Mouse (Mus musculus) heart, adult 2 months (tissue): ENCODE results near the gene Dlg5. TPM values are rescaled to one million over a fixed set of nuclear protein-coding genes. Genes with fewer than 3 reads are reported as not detected.
A peak's percentile ranks its signal among the peaks of the same experiment; 100 is the strongest.

Experiments used
- DNase-seq, 2 experiments: peaks; one replicate each; pipeline ENCODE4 v3.0.0; 2021
- H3K27ac ChIP-seq: fragments of 200-600 bp; 2 replicates; pipeline ENCODE4 v1.8.1; 2022
- H3K27me3 ChIP-seq: fragments of 200-500 bp; 2 replicates; pipeline ENCODE4 v1.6.1; 2012; ENCODE audit warnings: mild to moderate bottlenecking, low read length, inconsistent platforms, mixed read lengths; ENCODE audit not compliant: control insufficient read depth, insufficient read depth
- H3K36me3 ChIP-seq: fragments of 200-500 bp; 2 replicates; pipeline ENCODE4 v1.6.1; 2012; ENCODE audit warnings: low read length, inconsistent platforms; ENCODE audit not compliant: control insufficient read depth, insufficient read depth
- H3K4me1 ChIP-seq: fragments of 200-500 bp; 2 replicates; pipeline ENCODE4 v1.6.1; 2011; ENCODE audit warnings: low read length; ENCODE audit not compliant: control insufficient read depth, insufficient read depth
- H3K4me3 ChIP-seq: fragments of 200-600 bp; 2 replicates; pipeline ENCODE4 v1.8.1; 2022
- H3K79me2 ChIP-seq: fragments of 200-500 bp; replicated peaks from 2 replicates; pipeline ENCODE4 v1.6.1; 2012; ENCODE audit warnings: mild to moderate bottlenecking, inconsistent platforms, low read length, moderate library complexity, mixed read lengths; ENCODE audit not compliant: control insufficient read depth, insufficient read depth
- H3K9ac ChIP-seq: fragments of 200-500 bp; 2 replicates; pipeline ENCODE4 v1.6.1; 2012; ENCODE audit warnings: low read depth, mild to moderate bottlenecking, control low read depth, inconsistent platforms, low read length, mixed read lengths
- CTCF ChIP-seq: fragments of 200-600 bp; IDR thresholded peaks from 2 replicates; pipeline ENCODE4 v1.8.1; 2022; ENCODE audit warnings: antibody characterized with exemption, mild to moderate bottlenecking, moderate library complexity
- EP300 ChIP-seq: fragments of 200-500 bp; IDR thresholded peaks from 2 replicates; pipeline ENCODE4 v1.6.1; 2011; ENCODE audit warnings: low read depth, low read length, control low read depth; ENCODE audit not compliant: insufficient read depth
- POLR2A ChIP-seq: fragments of 200-500 bp; IDR thresholded peaks from 2 replicates; pipeline ENCODE4 v1.6.1; 2011; ENCODE audit warnings: mild to moderate bottlenecking, low read depth, low read length, control low read depth; ENCODE audit not compliant: insufficient read depth
- WGBS: fragments of 180-500 bp; shearing (Covaris S2); methylation state at CpG from one replicate; pipeline ENCODE4 v1.1.7; 2018; 5-methylcytosine and 5-hydroxymethylcytosine counted together
- intact Hi-C: fragments of 180-260 bp; cut with DNase I; formaldehyde crosslinking; loops from one replicate; pipeline ENCODE4 v1.15.1; 2025
- polyA plus RNA-seq: library from polyadenylated mRNA; depleted of rRNA; stranded (reverse); fragments of >200 nt; gene quantifications from 2 replicates; pipeline ENCODE4 v1.2.3, GENCODE M21; 2012
- total RNA-seq, 2 experiments: library from RNA; stranded (reverse); gene quantifications; 2 replicates each; pipeline ENCODE4 v1.2.3; 2021

The Dlg5 gene
- total and polyA plus RNA-seq, 3 experiments = 7.7 to 11.4 (median 7.7) TPM

DNA sequence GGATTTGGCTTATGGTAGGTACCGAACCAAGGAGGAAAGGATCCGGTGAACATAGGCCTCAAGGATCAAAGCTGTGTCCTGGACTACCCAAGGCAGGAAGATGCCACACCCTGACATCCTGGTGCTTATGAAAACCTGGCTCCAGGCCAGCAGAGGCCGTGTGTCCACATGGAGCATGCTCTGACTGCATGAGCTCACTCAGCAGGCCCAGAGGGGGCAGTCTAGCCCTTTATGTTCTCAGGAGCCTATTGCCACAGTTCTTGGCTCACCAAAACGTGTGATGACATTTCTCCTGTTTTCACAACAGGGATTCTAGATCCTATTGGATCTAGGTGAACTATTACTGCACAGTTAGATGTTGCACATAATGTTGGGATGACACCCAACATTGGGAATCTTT is 35.6 kb upstream of the Dlg5 start:
- 47% methylated on average over 4 of the region's 4 CpGs for WGBS
- DNase-seq = no peak
- intact Hi-C loops = no loop called here

DNA sequence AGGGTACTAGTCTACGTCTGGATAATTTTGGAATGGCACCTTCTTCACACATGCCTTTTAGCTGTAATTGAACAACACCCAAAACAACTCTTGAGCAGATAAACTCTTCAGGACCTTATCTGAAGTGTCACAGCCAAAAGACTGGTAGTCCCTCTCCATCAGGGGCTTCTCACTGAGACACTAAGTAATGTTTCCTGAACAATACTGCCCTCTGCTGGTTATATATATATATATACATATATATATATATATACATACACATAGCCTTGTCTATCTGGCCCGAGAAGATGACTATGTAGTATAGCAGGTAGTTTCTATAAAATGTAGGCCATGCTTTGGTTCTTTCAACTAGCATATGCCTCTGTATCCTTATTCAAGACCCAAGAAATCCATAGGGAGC is 29.8 kb upstream of the Dlg5 start:
- H3K27me3 ChIP-seq = no peaks in the 10 kb centered on the region
- H3K4me1 ChIP-seq = no peaks in the 10 kb centered on the region
- no peaks in the 10 kb centered on the region for H3K36me3 ChIP-seq
- peak; percentile 61 for TF ChIP-seq CTCF
- TF ChIP-seq POLR2A = no peak
- TF ChIP-seq EP300 = no peak
- intact Hi-C loops = loop anchor here (1.0 to 10.0 kb wide), 3 partner anchors 93 to 691 kb away; no protein-coding TSS in a partner anchor
- H3K79me2 ChIP-seq = no peaks in the 10 kb centered on the region
- WGBS = 24% methylated on average over 2 of the region's 2 CpGs
- DNase-seq = no peak
- H3K9ac ChIP-seq = no peak overlapping the region
- no peak overlapping the region for H3K27ac ChIP-seq
- H3K4me3 ChIP-seq = no peak overlapping the region

More for the DNA sequence above, 35.6 kb upstream of the Dlg5 start:
- Histone ChIP-seq H3K27me3 (no peaks in the 10 kb centered on the region), H3K36me3 (no peaks in the 10 kb centered on the region), H3K9ac (no peak overlapping the region), H3K4me3 (no peak overlapping the region), H3K27ac (no peak overlapping the region), H3K79me2 (no peaks in the 10 kb centered on the region), H3K4me1 (no peaks in the 10 kb centered on the region)
- TF ChIP-seq CTCF = no peak
- TF ChIP-seq EP300 = no peak
- no peak for TF ChIP-seq POLR2A

DNA sequence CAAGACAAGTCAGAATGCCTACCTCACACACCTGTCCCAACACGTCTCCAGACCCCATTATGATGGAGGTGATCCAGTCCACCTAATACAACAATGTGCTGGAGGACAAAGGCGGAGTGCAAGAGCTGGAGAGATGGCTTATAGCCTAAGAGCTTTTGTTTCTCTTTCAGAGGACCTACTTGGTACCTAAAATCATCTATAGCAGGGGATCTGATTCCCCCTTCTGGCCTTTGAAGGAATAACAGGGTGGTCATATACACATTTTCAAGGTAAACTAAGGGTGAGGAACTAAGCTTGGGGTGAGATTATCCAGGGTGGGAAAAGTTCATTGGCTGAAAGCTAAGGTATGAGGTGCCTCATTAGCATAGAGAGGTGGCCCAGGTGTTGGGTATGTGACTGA is 27.9 kb upstream of the Dlg5 start:
- H3K27me3 ChIP-seq = no peaks in the 10 kb centered on the region
- H3K4me1 ChIP-seq = no peaks in the 10 kb centered on the region
- intact Hi-C loops = loop anchor here (10.0 kb wide), 1 partner anchor 689 kb away; no protein-coding TSS in a partner anchor
- peak; percentile 77 for TF ChIP-seq CTCF
- TF ChIP-seq POLR2A = no peak
- DNase-seq = no peak
- no peak overlapping the region for H3K9ac ChIP-seq
- H3K4me3 ChIP-seq = no peak overlapping the region
- no peak overlapping the region for H3K27ac ChIP-seq
- no peaks in the 10 kb centered on the region for H3K36me3 ChIP-seq
- 54% methylated on average over 2 of the region's 2 CpGs for WGBS
- no peaks in the 10 kb centered on the region for H3K79me2 ChIP-seq

DNA sequence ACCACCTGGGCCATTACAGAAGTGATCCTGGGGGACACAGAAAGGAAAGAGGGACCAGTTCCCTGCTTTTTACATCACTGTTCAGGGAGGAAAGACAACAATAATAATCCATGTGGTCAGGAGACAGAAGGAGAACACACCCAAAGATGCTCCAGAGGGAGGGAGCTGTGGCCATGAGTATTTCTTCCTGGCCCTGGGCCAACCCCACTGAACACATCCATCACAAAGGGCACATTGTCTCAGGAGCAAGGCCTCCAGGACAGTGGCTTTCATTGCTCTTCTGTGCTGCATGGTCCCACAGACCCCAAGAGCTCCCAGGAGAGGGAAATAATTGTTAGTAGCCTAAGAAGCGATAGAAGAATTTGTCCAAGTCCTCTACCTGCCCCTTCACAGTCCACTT is 23.9 kb upstream of the Dlg5 start:
- TF ChIP-seq EP300 (no peak), POLR2A (no peak), CTCF (no peak)
- intact Hi-C loops = no loop called here
- WGBS = 86% methylated on average over 1 of the region's 1 CpGs

DNA sequence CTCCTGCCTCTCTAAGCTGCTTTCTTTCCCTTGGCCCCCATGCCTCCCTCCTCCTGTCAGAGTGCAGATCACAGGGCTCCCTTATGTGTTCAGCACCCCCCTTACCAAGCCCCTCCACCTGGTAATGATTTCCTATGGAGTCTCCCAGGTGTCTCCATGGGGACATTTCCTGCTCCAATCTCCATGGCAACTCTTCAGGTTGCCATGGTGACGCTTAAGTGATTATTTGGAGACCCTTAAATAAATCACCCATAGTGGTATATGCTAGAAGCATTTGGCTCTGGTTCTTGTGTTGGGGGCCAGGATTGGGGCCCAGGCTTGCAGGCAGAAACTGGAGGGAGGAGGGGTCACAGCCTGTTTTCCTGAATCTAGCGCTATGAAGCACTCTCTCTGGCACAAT is 17.2 kb upstream of the Dlg5 start:
- TF ChIP-seq POLR2A (no peak), EP300 (no peak), CTCF (no peak)
- Histone ChIP-seq H3K27ac (no peak overlapping the region), H3K36me3 (no peaks in the 10 kb centered on the region), H3K79me2 (no peaks in the 10 kb centered on the region), H3K27me3 (no peaks in the 10 kb centered on the region), H3K9ac (no peak overlapping the region), H3K4me1 (no peaks in the 10 kb centered on the region), H3K4me3 (no peak overlapping the region)
- WGBS = 71% methylated on average over 2 of the region's 2 CpGs
- intact Hi-C loops = no loop called here
- DNase-seq = no peak

More for the DNA sequence above, 23.9 kb upstream of the Dlg5 start:
- H3K27me3 ChIP-seq = no peaks in the 10 kb centered on the region
- no peak overlapping the region for H3K4me3 ChIP-seq
- H3K79me2 ChIP-seq = no peaks in the 10 kb centered on the region
- no peak for DNase-seq
- H3K27ac ChIP-seq = no peak overlapping the region
- H3K9ac ChIP-seq = no peak overlapping the region
- no peaks in the 10 kb centered on the region for H3K4me1 ChIP-seq
- no peaks in the 10 kb centered on the region for H3K36me3 ChIP-seq

DNA sequence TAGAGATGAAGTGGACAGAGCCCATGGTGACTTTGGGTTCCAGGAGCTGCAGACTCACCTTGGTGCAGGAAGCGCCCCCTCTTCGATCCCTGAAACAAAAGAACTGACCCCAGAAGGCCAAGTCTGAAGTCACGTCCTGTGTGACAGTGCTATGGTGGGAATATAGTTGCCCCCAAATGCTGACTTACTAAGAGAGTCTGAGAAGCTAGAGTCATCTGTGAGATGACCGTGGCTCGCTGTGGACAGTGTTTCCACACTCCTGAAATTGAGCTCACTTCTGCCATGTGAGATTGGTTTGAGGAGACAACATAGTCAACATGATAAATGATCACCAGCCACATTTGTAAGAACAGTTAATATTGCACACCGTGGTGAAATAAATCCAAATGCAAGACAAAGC is 16.7 kb upstream of the Dlg5 start:
- 81% methylated on average over 6 of the region's 6 CpGs for WGBS
- Histone ChIP-seq H3K27ac (no peak overlapping the region), H3K27me3 (no peaks in the 10 kb centered on the region), H3K4me1 (no peaks in the 10 kb centered on the region), H3K9ac (no peak overlapping the region), H3K4me3 (no peak overlapping the region), H3K79me2 (no peaks in the 10 kb centered on the region), H3K36me3 (no peaks in the 10 kb centered on the region)
- no peak for DNase-seq
- intact Hi-C loops = no loop called here
- no peak for TF ChIP-seq EP300
- no peak for TF ChIP-seq CTCF
- no peak for TF ChIP-seq POLR2A
